Mouse (Mus musculus) right cerebral cortex, adult 2 months (tissue): ENCODE data around the gene Aldh3b1.
A peak's percentile ranks its signal among the peaks of the same experiment; 100 is the strongest.

ENCODE experiments used
- DNase-seq, 2 experiments: peaks; one replicate each; pipeline ENCODE4 v3.0.0; 2021 to 2022; ENCODE audit warnings: low spot score in 2 of 2

Aldh3b1 gene

DNA sequence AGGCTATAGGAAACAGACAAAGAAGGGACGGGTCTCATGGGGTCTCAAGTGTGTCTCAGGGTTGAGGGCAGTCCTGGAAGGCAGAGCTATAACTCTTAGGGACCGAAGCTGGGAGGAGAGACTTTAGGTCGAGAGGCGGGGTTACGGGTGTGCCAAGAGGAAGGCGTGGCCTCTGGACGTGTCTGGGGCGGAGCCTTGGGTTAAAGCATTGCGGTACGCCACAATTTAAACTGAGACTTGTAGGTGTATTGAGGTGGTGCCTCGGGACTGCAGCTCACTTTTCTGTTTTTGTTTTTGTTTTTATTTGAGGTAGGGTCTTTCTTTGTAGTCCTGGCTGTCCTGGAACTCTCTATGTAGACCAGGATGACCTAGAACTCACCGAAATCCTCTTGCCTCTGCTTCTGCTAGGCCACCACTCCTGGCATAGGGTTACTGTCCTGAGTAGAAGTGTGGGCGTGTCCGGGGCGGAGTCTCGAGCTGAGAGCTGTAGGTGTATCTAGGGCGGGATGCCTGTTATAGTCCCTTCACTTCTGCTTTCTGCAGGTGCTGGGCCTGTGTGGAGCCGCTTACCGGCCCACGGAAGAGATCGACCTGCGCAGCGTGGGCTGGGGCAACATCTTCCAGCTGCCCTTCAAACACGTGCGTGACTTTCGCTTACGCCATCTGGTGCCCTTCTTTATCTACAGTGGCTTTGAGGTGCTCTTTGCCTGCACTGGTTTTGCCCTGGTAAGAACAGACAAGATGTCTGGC lies 13.6 kb upstream of the Aldh3b1 start:
- DNase-seq = no peak

DNA sequence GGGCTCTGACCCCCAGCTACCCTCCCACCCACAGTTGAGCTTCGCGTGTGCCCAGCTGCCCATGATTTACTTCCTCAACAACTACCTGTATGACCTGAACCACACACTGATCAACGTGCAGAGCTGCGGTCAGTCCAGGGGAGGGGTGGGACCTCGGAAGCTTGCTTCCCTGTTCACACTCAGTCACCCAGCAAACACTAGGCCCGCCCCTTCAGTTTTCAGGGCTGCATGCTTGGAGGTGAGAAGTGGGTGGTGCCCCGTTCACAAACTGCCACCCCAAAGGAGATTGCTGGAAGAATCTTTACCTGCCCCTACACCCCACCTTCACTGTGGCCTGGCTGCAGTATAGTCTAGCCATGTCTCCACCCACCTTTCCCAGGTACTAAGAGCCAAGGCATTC lies 12.7 kb upstream of the Aldh3b1 start:
- DNase-seq = no peak

DNA sequence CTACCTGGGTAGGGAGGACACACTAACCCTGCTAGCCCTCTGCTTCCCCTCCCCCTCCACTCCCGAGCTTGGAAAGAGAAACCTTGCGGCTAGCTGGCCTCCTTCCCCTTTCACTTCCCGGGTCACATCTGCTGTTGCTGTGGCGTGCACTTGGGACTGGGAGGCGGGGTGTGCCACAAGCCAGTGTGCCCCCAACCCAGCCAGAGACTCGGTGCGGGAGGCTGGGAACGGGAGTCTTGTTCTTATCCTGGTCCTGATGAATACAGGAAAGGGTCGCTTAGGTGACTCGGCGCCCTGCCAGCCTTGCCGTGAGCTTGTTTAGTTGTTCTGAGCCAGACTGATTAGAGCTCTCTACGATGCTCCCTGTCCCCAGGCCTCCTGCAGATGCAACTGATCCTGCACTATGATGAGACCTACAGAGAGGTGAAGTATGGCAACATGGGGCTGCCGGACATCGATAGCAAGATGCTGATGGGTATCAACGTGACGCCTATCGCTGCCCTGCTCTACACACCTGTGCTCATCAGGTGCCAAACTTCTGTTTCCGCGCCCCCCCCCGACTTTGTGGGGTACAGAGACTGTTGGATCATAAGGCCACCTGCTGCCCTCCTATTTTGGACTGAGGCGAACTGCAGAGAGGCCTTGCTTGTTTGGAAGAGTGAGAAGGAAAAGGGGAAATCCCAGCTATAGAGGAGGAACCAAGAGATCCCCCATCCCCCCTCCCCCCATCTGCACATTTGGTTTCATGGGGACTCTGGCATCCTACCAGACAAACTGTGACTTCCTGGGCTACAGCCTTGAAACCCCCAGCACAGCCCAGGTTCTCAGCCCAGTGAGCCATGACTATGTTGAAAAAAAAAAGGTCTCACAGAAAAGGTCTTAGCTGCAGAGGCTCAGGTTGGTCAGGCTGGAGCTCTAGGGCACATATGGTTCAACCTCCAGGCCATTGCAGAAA lies 6.6 kb upstream of the Aldh3b1 start:
- no peak for DNase-seq

DNA sequence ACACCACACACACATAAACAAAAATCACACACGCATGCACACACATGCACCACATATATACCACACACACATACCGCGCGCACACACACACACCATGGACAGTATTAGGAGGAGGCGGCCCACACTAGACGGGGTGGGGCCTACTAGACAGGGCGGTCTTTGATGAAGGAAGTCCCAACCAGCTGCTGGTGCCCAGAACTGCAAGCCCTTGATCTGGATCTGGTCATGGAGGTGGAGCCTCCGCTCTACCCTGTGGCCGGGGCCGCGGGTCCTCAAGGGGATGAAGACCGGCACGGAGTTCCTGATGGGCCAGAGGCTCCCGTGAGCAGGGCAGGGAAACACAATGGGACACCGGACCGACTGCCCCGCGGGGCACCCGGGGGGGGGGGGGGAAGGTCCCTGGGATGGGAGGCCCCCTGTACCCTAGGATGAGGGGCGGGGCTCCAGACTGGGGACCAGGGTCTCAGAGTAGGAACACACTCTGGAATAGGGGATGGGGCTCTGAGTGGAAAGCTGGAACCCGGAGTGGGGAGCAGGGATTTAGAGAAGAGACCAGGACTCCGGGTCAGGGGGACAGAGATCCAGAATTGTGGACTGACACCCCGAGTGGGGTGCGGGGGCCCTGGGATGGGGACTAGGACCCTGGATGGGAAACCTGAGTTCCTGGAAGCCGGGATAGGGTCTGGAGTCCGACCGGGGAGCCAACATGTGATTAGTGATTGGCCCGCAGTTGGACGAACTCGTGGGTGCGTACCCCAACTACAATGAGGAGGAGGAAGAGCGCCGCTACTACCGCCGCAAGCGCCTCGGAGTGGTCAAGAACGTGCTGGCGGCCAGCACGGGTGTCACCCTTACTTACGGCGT lies 5.7 kb upstream of the Aldh3b1 start, which contains the start of gene Unc93b1:
TSS of gene Unc93b1 (plus strand) at position 155 of the 864 bp plus-strand sequence.
- no peak for DNase-seq

DNA sequence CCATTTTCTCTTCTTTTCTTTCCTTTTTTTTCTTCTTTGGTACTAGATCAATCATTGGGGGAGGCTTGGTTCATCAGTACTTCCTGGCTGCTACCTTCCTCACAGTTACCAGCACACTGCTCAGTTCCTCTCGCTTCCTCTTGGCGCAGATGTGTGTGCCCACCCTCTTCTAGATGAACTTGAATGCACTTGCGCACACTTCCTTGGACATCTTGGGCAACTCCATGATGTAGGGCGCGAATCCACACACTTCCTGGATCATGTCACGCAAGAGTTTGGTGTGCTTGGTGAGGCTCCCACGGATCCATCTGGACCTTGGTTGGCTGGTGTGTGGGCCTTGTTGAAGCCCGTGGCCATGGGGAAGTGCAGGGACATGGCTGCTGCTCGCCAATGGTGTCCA lies 2.1 kb upstream of the Aldh3b1 start:
- DNase-seq = no peak

DNA sequence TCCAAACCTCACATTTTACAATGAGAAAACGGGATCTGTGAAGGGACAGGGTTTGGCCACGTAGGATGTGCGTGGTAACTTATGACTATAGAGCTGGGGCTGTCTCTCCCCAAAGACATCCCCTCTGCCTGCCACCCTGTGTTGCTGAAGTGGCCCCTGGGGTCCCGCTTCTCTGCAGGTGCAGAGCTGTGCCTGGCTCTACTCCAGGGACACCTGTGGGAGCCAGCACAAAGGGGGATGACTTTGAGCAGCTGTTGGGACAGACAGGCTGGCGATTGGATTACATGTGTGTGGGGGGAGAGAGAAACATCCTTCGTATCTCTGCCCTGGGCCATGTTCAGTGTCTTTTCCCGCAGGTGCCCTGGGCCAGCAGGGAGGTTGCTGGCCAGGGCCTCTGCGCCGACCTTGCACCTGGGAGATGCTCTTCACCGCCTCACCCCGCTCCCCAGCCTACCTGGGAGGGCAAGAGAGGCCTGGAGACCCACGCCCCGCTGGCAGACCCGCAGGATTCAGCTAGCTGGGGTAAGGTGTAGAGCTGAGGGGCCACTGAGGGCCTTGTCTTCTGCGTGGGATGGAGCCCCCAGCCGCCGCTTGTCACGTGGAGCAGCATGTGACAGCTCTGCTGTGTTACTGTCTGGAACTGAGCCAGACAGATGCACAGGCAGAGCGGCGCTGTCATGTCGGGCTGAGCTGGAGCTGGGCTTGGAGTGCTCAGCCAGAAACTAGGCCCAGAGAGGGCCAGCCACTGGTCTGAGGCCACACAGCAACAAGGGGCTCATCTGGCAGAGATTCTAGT lies 852 bp upstream of the Aldh3b1 start:
- DNase-seq = no peak

DNA sequence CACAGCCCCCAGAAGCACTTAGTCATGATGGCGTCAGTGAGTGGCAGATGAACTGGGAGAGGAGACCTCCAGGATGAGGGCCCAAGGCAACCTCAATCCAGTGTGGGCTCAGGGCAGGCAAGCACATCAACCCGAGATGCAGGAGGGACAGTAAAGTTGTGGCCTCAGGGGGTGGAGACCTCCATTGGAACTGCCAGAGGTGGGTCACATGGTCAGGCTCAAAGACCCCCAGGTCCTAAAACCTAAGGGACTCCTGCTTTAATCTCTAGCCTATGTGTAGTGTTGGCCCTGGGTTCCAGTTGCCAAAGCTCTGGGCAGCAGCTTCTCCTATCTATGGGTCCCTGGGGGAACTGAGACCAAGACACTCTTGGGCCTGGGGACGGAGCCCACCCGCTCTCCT lies 829 bp downstream of the Aldh3b1 start:
- no peak for DNase-seq

DNA sequence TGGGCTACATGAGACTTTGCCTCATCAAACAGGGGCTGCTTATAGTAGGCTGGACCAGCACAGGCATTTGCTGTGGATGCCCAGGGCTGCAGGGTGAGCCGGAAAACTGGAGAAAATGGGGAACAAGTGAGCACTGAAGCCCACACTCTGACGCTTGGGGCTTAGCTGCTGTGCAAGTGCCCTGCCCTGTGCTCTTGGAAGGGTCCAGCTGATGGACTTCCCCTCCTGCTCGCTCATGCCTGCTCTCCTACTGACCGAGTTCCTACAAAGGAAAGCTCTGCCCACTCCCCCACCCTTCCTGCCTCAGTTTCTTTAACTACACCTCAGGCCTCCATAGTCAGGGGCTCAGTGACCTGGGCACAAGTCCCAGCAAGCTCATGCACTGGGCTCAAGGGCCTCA lies 1.6 kb downstream of the Aldh3b1 start:
- DNase-seq = no peak

DNA sequence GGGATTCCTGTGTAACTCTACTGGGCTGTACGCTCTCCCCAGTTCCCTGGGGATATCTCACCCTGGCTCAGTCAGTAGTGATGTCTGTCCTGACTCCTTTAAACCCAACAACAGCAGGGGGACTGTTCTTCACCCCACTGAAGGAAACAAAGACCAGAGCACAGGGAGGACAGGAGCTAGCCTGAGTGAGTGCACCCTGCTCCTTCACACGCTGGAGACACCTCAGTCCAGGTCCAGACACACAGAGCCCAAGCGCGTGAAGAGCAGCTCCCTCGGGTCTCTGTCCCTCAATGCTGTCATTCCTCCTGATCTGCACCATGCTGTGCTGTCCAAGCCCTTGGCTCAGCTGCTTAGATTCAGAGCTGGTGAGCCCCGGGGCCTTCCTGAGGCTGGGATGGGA lies 2.9 kb downstream of the Aldh3b1 start:
- DNase-seq = no peak

DNA sequence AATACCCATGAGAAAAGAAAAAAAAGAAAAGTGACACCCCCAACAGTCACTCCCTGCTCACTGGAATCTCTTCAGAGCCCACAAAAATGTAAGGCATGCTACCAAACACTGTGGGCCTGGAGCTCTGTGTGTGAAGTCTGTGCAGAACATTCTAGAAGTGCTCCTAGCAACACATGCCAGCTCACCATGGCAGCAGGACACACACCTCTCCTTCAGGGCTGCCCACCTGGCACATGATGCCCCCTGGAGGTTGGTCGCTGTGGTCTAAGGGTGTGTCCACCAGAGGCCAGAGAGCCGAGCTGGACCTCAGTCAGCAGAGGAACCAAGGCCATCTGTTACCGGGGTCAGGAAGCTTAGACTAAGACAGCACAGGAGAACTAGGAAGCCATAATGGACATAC lies 3.3 kb downstream of the Aldh3b1 start:
- DNase-seq = no peak

DNA sequence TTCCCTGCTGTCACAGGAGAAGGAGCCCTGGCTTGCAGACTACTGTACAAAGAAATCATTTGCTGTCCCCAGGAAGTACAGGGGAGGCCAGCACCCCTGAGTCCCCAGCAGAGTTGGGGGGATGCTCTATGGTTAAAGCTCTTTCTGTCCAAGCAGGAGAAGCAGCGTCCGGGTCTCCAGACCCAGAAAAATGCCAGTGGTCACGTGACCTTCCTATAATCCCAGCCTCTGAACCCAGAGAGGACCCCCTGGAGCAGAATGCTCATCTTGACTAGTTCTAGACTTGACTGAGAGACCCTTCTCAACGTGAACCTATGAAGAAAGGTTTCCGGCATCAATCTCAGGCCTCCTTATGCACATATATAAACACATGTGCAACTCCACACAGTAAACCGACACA lies 3.7 kb downstream of the Aldh3b1 start:
- no peak for DNase-seq

DNA sequence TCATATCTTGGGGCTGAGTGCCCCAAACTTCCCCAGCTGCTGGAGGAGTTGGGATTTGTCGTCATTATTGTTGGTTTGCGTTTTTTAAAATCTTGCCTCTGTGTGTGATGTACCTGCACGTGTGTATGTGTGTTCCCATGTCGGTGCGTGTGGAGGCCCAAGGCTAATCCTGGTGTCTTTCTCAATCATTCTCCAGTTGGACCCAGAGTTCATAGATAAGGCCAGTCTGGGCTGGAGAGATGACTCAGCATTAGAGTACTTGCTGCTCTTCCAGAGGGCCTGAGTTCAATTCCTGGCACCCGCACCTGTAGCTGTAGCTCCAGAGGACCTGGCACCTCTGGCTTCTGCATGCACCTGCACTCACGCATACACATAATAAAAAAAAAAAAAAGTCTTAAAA lies 4.7 kb downstream of the Aldh3b1 start:
- no peak for DNase-seq

DNA sequence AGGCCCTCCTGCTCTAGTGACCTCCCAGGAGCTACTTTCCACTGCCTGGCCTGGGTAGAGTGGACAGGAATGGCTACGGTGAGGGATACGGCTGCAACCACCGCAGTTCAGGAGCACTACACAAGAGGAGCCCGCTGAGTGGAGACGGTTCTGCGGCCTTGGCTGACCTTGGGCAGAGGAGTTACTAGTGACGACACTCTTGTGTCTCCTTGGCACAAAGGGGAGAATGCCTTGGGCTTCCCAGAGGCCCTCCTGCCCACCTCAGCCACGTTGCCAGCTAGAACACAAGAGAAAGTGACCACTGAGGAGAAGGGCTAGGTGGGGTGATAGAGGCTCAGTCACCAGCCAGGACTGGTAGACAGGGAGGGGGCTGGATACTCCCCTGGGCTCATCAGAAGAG lies 5.4 kb downstream of the Aldh3b1 start:
- DNase-seq = no peak

DNA sequence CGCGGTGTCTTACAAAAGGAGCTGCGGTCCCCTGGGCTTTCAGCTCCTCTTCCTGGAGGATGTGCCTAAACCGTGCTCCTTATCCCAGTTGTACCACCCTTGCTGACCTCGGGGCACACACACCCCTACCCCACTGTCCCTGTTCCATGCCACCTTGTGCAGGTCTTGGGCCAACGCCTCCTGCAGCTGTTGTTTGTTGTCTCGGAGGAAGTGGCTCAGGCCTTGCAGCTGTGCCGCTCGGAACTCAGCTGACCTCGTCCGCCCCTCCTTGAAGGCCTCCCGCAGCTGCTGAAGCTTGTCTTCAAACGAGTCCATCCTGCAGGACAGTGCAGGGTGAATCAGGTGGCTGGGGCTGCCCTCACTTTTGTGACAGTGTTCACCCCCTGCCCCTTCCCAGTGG lies 6.0 kb downstream of the Aldh3b1 start:
- DNase-seq = no peak

DNA sequence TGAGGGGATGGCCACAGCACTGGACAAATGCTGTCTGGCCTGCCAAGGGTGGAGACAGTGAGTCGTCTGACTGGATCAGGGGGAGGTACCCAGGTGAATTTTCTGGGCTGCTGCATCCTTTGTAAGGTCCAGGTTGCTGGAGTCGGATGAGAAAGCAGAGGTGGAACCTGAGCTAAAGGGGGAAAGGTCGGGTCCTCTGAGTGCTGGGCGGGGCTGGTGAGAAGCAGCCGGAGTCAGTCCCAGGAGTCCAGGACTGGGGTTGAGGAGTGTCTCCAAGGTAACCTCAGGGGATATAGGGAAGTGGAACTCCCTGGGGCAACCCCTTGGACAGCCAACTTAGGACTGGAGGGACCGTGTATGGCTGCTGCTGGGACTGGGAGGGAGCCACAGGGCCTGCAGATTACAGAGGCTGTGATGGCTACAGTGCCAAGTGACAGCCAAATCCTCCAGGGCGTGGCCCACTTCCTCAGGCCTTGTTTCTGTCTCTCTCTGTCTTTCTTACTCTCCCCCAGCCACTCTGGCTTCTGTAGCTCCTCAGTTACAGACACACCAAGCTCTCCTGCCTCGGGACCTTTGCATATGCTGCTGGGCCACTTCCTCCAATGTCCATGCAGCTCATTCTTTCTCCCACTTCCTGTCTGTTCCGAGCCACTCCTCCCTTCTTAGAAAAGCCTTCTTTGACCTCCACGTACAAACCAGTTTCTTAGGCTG lies 6.8 kb downstream of the Aldh3b1 start:
- DNase-seq = no peak

DNA sequence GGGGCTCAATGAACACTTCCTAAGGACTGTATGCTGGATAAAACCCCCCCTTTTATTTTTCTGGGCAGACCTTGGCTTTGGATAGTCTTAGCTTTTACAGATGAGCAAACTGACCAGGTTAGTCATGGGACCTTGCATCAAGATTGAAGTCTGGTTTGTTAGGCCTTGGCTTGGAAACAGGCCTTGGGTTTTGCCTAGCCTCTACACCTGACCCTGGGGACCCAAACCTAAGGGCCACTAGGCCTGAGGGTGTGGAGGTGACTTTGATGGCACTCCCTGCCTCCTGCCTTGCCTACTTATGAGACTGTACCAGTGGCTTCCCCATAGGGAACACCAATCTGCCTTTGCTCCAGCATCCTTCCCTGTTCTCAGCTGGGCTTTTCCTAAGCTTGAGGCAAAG lies 9.7 kb downstream of the Aldh3b1 start:
- no peak for DNase-seq

DNA sequence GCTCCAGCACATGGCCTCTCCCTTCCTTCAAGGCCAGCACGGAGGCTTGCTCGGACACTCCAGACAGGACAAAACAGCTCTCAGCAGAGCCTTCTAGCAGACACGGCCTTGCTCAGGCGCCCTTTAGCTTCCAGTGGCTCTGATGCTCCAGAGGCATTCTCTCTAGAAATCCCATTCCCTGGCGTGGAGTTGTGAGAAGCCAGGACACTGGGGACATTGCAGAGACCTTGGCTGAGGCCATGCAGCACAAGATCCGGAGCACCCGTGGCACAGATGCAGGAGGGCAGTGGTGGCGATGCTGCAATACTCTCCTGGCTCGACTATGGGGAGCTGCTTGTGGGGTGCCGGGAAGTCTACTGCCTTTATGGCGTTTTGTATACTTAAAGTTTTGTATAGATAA lies 12.9 kb downstream of the Aldh3b1 start:
- no peak for DNase-seq

DNA sequence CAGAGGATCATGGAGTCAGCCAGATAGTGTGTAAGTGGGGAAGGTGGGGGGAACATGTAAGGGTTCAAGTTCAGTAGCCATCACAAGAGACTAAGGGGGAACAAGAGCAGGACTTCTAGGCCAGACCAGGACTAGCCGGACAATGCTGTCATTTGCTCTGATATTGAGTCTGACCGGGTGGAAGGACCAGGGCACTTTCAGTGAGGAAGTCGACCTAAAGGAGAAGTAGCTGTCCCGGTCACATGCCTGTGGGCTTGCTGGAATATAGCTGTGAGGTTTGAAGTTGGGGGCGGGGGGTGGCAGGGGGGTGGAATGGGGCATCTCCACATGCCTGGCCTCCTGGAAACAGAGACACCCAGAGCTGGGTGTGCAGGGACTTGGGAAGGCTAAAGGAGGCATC lies 15.1 kb downstream of the Aldh3b1 start:
- DNase-seq = no peak

DNA sequence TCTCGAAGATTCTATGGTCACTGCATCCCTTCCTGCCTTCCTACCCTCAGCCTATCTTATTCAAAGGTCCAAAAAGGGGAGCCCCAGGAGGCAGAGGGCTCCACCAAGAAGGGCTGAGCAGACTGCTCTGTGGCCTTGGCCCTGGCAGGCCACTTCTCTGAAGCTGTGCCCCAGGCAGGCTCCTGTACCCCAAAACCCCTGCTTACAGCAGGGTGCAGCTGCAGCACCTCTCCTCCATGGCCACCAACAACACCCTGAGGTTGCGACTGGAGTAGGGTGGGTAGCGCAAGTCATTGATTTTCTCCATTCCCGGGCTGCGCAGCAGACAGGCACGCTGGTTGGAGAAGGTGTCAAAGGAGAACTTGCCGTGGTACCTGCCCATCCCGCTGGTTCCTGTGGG lies 15.9 kb downstream of the Aldh3b1 start:
- no peak for DNase-seq

DNA sequence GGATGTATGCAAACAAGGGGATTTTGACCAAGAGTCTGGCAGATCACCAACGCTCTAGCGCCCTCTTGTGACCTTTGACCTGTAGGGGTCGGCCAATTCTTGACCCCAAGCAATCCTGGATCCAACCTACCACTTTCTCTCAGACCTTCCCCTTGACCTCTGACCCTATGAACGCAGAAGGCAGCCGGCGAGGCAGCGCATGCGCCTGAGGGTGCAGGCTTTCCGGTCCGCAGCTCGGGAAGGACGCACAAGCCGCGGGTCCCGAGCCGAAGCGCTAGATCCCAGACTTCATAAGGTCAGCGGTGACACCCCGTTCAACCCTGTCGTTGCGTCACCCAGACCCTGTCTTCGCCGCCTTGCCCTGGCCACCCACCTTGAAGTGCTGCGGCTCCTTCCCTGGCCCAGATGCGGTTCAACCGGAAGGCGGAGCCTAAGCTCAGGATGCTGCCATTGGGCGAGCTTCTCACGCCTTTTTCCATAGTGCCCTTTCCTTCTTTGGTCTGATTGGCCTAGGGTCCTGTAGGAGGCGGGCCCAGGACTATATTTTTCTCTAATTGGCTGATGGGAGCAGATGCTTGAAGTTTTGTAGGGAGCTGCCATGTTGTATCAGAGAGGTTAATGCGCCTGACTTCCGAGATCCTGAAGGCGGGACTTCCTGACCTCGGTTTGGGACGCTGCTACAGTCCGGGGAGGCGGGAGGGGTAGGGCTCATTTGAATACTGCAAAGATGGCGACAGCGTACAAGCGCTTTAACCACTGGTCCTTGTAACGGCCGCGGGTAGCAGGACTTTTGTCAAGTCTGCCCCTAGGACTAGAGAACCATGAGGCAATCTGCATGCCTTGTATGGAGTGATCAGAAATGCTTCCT lies 17.0 kb downstream of the Aldh3b1 start, which contains the start of gene Ndufs8:
TSS of gene Ndufs8 (minus strand) at position 438 of the 868 bp plus-strand sequence.
- peak; percentile 92 to 95 for DNase-seq
